Mouse (Mus musculus) liver, embryonic 13.5 days (tissue): ENCODE measurements at regions not wholly inside any gene's neighbourhood (a gene's known extent, or its start where the extent isn't known, plus 50 kb on each side); places are given as distances from the start of the nearest gene placed in this dataset.

Experiments used
- ATAC-seq: fragments of 200-750 bp; cut with Nextera tagmentation; 2 replicates; pipeline ENCODE4 v1.8.0; 2017; ENCODE audit warnings: low read depth, mild to moderate bottlenecking, moderate number of reproducible peaks, moderate library complexity
- DNase-seq: peaks from one replicate; pipeline ENCODE4 v3.0.0; 2022
- H3K27ac ChIP-seq: fragments of 300-500 bp; sonication (generic); 2 replicates; pipeline ENCODE4 v1.5.1; 2015; ENCODE audit warnings: moderate library complexity, mild to moderate bottlenecking, inconsistent platforms
- H3K27me3 ChIP-seq: fragments of 300-500 bp; sonication (generic); 2 replicates; pipeline ENCODE4 v1.6.1; 2015; ENCODE audit warnings: mild to moderate bottlenecking, inconsistent platforms
- H3K36me3 ChIP-seq: fragments of 300-500 bp; sonication (generic); 2 replicates; pipeline ENCODE4 v1.6.1; 2015; ENCODE audit warnings: mild to moderate bottlenecking, inconsistent platforms
- H3K4me1 ChIP-seq: fragments of 300-500 bp; sonication (generic); replicated peaks from 2 replicates; pipeline ENCODE4 v1.6.1; 2015; ENCODE audit warnings: inconsistent platforms
- H3K4me2 ChIP-seq: fragments of 300-500 bp; sonication (generic); 2 replicates; pipeline ENCODE4 v1.6.1; 2015; ENCODE audit warnings: inconsistent platforms, mild to moderate bottlenecking, moderate library complexity
- H3K4me3 ChIP-seq: fragments of 300-500 bp; sonication (generic); replicated peaks from 2 replicates; pipeline ENCODE4 v1.5.1; 2015; ENCODE audit warnings: mild to moderate bottlenecking, inconsistent platforms
- H3K9ac ChIP-seq: fragments of 300-500 bp; sonication (generic); 2 replicates; pipeline ENCODE4 v1.6.1; 2015; ENCODE audit warnings: mild to moderate bottlenecking, inconsistent platforms
- H3K9me3 ChIP-seq: fragments of 300-500 bp; sonication (generic); replicated peaks from 2 replicates; pipeline ENCODE4 v1.6.1; 2016; ENCODE audit warnings: inconsistent platforms
- WGBS: fragments of 180-500 bp; shearing (Covaris S2); methylation state at CpG from one replicate; pipeline ENCODE4 v1.1.7; 2015; ENCODE audit not compliant: insufficient replicate concordance; 5-methylcytosine and 5-hydroxymethylcytosine counted together

DNA sequence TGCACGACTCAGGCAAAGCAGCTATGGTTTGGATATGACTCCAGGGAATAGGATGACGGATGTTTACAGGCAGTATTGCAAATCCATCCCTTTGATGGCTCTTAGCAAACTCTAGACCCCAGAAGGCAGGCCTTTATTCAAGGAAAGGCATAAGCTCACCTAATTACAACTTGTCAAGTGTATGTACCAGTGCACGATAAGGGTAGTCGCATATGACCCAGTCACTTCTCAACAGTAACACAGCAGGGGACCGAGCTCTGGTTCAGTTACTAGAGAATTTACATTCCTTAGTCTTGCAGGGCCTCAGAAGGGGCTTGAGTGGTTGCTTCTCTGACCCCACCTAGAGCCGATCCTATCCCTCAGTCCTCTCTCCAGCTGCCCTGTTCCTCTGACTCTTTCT, 342.2 kb downstream of the Kcnrg start:
- 67% methylated on average over 6 of the region's 6 CpGs for WGBS

DNA sequence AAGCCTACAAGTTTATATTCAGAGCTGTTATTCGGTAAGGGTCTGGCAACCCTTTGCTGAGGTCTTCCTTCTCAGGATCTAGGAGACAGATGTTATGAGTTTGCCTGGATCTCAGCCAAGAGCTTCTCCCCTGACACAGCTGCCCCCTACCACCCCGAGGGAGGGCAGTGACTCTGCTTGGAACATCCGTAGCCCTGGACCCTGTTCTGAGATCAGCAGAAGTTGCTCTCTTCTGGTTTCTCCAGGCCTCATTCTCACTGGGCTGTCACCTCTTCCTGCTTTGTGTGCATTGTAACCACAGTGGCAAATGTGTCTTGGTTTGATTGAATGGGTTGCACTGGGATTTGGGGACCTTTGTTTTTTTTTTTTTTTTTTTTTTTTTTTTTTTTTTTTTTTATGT, 342.4 kb upstream of the Rnaseh2b start:
- H3K9ac ChIP-seq, result no peak overlapping the region
- WGBS, result 39% methylated on average over 3 of the region's 3 CpGs
- no peaks in the 10 kb centered on the region for H3K27me3 ChIP-seq
- H3K36me3 ChIP-seq, result no peaks in the 10 kb centered on the region
- H3K4me3 ChIP-seq, result no peak overlapping the region
- H3K27ac ChIP-seq, result no peak overlapping the region
- H3K4me2 ChIP-seq, result no peak overlapping the region
- H3K4me1 ChIP-seq, result no peaks in the 10 kb centered on the region
- ATAC-seq (no peak), DNase-seq (no peak)
- no peaks in the 10 kb centered on the region for H3K9me3 ChIP-seq

More for the DNA sequence above, 342.2 kb downstream of the Kcnrg start:
- Histone ChIP-seq H3K27me3 (no peaks in the 10 kb centered on the region), H3K4me1 (no peaks in the 10 kb centered on the region), H3K27ac (no peak overlapping the region), H3K36me3 (no peaks in the 10 kb centered on the region), H3K4me3 (no peak overlapping the region), H3K9ac (no peak overlapping the region), H3K4me2 (no peak overlapping the region), H3K9me3 (no peaks in the 10 kb centered on the region)
- ATAC-seq (no peak), DNase-seq (no peak)

DNA sequence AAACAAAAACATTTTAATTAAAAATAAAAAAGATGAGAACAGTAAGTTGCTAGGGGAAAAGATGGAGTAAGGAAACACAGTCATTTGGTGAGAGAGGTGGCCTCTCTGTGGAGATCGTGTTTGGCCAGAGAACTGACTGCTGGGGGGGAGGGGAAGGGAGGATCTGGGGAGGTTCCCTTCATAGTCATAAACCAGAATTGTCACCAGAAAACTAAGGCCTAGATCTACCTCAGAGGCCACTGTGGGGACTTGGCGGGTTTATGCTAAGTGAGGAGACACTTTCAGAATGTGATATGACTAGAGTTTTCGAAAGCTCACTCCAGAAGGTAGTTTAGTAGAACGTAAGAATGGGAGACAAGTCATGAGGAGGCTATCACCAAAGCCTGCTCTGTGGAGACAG, 339.4 kb upstream of the Rnaseh2b start:
- Histone ChIP-seq H3K36me3 (no peaks in the 10 kb centered on the region), H3K27ac (no peak overlapping the region), H3K4me3 (no peak overlapping the region), H3K27me3 (no peaks in the 10 kb centered on the region), H3K9ac (no peak overlapping the region), H3K4me2 (no peak overlapping the region), H3K4me1 (no peaks in the 10 kb centered on the region), H3K9me3 (no peaks in the 10 kb centered on the region)
- ATAC-seq, result no peak
- WGBS, result 69% methylated on average over 4 of the region's 4 CpGs
- no peak for DNase-seq

DNA sequence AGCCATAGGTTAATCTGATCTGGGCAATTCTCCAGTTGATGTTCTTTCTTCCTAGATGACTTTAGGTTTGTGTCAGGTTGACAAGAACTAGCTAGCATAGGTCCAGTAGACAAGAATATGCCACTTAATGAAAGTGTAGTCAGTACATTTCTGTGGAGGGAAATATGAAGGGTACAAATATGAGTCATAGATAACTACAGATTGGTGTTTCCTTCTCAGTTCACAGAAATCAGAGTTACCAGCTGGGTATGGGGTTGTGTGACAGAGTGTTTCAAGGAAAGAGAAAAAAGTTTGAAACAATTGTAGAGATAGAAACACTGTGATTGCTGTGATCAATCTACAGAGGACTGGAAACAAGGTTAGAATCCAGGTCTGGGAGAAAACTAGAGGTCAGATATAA, 337.0 kb upstream of the Rnaseh2b start:
- Histone ChIP-seq H3K36me3 (no peaks in the 10 kb centered on the region), H3K9me3 (no peaks in the 10 kb centered on the region), H3K4me3 (no peak overlapping the region), H3K4me1 (no peaks in the 10 kb centered on the region), H3K9ac (no peak overlapping the region), H3K27me3 (no peaks in the 10 kb centered on the region), H3K4me2 (no peak overlapping the region), H3K27ac (no peak overlapping the region)
- no peak for ATAC-seq
- DNase-seq, result no peak

DNA sequence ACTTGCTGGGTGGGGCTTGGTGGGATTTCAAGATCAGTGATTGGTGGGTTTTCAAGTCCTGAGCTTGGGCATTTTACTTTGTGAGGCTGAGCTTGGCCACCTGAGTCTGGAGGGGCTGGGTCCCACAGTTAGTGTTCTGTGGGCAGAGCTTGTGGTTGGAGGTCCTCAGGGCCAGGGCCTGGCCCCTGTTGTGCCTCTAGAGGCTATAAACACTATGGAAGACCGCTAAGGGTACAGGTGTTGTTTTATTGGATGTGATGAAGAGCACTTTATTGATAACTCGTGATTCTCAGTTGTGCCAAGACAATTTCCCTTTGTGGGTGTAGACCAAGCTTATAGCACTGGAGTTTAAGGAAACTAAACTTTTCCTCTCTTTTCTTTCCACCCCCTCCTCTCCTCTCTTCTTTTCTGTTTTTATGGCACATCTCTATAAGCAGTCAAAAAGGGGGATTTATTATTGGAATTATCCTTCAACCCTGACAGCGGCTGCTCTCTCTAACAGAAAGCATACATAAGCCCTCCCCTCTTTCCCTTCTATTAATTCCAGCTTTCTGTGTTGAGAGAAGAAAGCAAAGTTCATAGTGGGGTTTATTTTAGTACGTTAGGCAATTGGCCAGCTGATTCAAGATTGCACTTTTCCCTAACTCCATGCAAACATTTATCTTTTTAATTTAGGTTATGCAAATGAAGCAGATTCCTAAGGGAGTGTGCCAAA, 332.0 kb upstream of the Rnaseh2b start:
- no peak for DNase-seq
- Histone ChIP-seq H3K27me3 (no peaks in the 10 kb centered on the region), H3K4me1 (no peaks in the 10 kb centered on the region), H3K9ac (no peak overlapping the region), H3K36me3 (no peaks in the 10 kb centered on the region), H3K27ac (no peak overlapping the region), H3K4me3 (no peak overlapping the region), H3K9me3 (no peaks in the 10 kb centered on the region), H3K4me2 (no peak overlapping the region)
- no peak for ATAC-seq
- 57% methylated on average over 4 of the region's 4 CpGs for WGBS

DNA sequence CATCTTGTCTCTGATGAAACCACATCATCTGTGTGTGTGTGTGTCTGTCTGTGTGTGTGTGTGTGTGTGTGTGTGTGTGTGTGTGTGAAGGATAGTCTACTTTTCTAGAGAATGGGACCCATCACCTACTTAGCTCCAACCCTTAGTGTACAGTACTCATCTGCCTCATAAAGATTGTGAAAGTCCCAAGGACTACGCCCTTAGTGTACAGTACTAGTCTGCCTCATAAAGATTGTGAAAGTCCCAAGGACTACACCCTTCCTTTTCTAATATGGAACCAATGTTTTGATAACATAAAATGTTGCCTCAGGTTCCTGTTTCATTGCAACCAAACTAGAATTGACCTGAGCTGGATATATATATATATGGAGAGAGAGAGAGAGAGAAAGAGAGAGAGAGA, 323.9 kb upstream of the Rnaseh2b start:
- Histone ChIP-seq H3K4me1 (0 out of 2 replicates have a peak, but pooled peaks cover 3% of the 10 kb centered on the region), H3K27ac (no peak overlapping the region), H3K4me3 (no peak overlapping the region), H3K9ac (no peak overlapping the region), H3K27me3 (no peaks in the 10 kb centered on the region), H3K4me2 (no peak overlapping the region), H3K9me3 (no peaks in the 10 kb centered on the region), H3K36me3 (no peaks in the 10 kb centered on the region)
- DNase-seq (no peak), ATAC-seq (no peak)
- 70% methylated on average over 1 of the region's 1 CpGs for WGBS

DNA sequence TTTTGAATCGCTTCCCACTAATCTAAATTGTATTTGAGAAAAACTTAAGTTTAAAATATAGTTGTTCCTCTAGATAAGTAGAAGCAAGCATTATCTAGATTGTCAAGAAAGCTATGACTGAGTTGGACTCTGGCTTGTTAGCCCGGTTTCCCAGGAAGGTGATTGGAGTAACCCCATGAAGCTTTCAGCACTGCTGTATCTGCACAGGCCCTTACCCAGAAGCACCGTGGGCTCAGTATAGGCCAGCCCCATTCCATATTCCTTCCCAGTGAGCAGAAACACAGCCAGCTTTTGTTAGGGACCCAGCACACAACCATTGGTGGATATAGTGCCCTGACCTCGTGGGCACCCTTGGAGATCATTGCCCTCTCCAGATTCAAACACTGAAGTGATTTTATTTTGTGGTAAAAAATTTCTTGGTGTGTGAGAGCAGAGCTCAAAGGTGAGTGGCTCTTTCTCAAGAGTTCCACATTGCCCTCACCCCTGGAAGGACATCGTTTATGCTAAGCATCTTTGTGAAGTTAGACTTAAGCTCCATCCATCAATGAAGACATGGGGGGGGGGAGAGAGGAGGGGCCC, 323.3 kb upstream of the Rnaseh2b start:
- Histone ChIP-seq H3K9me3 (no peaks in the 10 kb centered on the region), H3K4me2 (no peak overlapping the region), H3K9ac (no peak overlapping the region), H3K4me1 (0 out of 2 replicates have a peak, but pooled peaks cover 3% of the 10 kb centered on the region), H3K27me3 (no peaks in the 10 kb centered on the region), H3K27ac (no peak overlapping the region), H3K4me3 (no peak overlapping the region), H3K36me3 (no peaks in the 10 kb centered on the region)
- no peak for DNase-seq
- 61% methylated on average over 5 of the region's 5 CpGs for WGBS
- no peak for ATAC-seq

DNA sequence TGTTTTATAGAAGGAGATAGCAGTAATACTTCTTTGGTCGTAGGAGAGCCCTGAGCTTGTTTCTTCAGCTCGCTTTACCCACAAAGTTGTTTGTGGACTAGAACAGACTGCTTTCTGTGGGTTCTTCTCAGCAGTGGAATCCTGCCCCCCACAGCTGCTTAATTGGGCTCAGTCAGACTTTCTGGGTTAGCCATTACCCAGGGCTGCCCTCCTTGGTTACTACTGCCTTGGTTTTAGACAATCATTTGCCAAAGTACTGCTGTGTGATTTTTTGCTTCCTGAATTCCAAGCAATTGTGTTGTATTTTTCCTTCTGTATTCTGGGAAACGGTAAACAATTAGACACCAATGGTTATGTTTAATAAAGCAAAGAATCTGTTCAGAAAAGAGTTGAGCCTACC, 321.8 kb upstream of the Rnaseh2b start:
- Histone ChIP-seq H3K36me3 (no peaks in the 10 kb centered on the region), H3K27ac (peak overlapping the region; percentile 13; the same call in 1 of the 2 replicates), H3K4me3 (no peak overlapping the region), H3K9me3 (no peaks in the 10 kb centered on the region), H3K4me1 (0 out of 2 replicates have a peak, but pooled peaks cover 3% of the 10 kb centered on the region), H3K27me3 (no peaks in the 10 kb centered on the region), H3K4me2 (no peak overlapping the region), H3K9ac (no peak overlapping the region)
- no peak for DNase-seq
- no peak for ATAC-seq
- 48% methylated on average over 3 of the region's 3 CpGs for WGBS

DNA sequence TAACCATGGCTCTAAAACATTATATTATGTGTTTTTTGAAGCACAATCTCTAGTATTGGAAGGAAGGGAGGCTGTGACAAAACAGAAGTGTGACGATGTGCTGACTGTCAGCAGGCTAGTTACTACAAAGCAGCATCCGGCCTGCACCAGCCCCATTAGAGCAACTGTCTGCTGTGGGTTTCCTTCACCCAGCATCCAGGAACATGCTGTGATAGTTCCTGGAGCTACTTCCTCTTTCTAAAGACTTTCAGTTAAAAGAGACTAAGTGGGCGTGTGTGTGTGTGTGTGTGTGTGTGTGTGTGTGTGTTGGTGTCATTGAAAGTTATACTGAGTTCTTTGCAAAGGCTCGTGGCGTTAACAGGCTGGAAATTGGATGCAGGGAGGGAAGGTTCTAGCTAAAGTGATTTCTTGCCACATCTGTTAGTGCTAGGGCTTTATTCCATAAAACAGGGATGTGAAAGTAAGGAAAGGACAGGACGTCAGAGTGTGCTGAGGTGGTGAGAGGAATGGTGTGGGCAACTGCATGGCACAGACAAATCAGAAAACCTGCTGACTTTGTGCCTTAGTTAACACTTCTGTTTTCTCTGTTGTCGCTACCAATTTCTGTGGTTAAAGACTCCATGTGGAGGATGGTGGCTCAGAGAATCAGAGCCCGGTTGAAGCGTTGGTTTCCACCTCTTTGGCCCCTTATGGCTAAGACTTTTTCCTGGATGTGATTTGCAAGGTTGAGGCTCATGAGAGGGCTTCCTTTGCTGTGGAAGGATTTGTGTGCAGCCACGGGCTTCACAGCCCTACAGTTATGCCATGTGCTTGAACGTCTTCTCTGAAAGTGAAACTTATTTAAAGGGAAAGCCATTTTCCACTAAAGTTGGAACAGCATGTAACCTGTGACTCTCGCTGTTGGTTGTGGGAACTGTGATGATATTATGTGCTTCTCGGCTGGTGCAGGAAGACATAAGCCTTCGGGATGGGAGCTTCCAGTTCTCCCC, 321.0 kb upstream of the Rnaseh2b start:
- Histone ChIP-seq H3K27ac (peak overlapping the region; percentile 13), H3K9me3 (no peaks in the 10 kb centered on the region), H3K36me3 (no peaks in the 10 kb centered on the region), H3K9ac (no peak overlapping the region), H3K4me2 (peak overlapping the region; percentile 19; the same call in 1 of the 2 replicates), H3K4me1 (0 out of 2 replicates have a peak, but pooled peaks cover 3% of the 10 kb centered on the region), H3K4me3 (no peak overlapping the region), H3K27me3 (no peaks in the 10 kb centered on the region)
- DNase-seq (peak; percentile 9), ATAC-seq (no peak)
- 25% methylated on average over 14 of the region's 14 CpGs for WGBS

DNA sequence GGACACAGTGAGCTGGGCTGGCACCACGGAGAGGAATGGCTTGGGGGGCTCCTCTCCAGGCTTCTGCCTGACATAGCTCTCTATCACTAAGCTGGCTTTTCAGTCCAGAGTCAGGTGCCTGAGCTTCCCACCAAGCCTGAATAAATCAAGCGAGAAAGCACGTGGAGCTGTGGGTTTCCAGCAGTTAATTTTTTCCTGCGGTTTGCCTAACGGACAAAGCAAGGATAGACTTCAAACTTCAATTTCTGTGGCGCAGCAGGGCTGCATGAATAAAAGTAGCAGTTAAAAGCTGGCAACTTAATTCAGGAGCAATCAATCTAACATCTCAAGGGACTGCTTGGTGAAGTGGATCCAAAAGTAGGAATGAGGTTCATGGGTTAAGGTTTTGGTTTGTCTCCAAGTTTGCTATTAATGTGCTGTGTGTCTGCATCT, 317.1 kb upstream of the Rnaseh2b start:
- WGBS, result 71% methylated on average over 6 of the region's 6 CpGs

DNA sequence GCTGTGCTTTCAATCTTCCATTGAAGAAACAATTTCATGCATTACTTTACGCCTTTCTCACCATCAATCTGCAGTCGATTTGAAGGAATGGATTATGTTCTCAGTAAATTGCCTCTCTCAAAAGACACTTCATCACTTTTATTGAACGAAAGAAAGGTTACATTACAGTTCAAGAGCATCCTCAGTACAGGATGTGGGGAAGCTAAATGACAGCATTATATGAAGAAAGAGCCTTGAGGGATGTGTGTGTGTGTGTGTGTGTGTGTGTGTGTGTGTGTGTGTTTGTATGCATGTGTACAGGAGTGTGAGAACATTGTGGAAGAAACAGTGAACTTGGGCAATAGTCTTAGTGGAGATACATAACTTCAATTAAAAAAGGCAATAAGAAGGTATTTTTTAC, 311.8 kb upstream of the Rnaseh2b start:
- Histone ChIP-seq H3K9me3 (no peaks in the 10 kb centered on the region), H3K27me3 (no peaks in the 10 kb centered on the region), H3K36me3 (no peaks in the 10 kb centered on the region), H3K4me2 (no peak overlapping the region), H3K27ac (no peak overlapping the region), H3K4me1 (no peaks in the 10 kb centered on the region), H3K4me3 (no peak overlapping the region), H3K9ac (no peak overlapping the region)
- DNase-seq (no peak), ATAC-seq (no peak)
- WGBS, result 62% methylated on average over 3 of the region's 3 CpGs

More for the DNA sequence above, 317.1 kb upstream of the Rnaseh2b start:
- ATAC-seq (no peak), DNase-seq (no peak)
- Histone ChIP-seq H3K9me3 (no peaks in the 10 kb centered on the region), H3K4me1 (0 out of 2 replicates have a peak, but pooled peaks cover 3% of the 10 kb centered on the region), H3K9ac (no peak overlapping the region), H3K36me3 (no peaks in the 10 kb centered on the region), H3K27me3 (no peaks in the 10 kb centered on the region), H3K27ac (no peak overlapping the region), H3K4me3 (no peak overlapping the region), H3K4me2 (no peak overlapping the region)
